Mouse (Mus musculus): Measurements from ENCODE around the gene Elovl4. TPM values are rescaled to one million over a fixed set of nuclear protein-coding genes. Genes with fewer than 3 reads are reported as not detected.

The Elovl4 gene
- polyA plus RNA-seq, 1 experiment from 2014 or later, result 1.6 TPM

DNA sequence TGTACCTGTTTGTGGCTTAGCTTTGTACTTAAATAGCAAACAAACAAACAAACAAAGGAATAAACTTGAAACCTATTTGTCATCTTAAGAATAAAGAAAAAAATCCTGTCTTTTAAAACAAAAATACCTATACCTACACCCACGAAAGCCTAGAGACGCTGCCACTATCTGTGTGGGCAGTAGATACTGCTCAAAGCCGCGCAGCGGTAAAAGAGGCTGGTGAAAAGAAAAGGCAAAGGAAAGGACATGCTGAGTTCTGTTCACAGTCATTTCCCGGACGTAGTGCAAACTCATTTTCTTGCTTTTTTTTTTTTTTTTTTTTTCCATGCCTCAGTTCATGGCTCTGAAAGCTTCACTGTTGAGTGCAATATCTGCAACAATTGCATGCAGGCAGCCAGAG, 13.1 kb upstream of the Elovl4 start:
- H3K9ac ChIP-seq (ENCODE audit: low read length), result no peak overlapping the region
- no peak overlapping the region for H3K4me2 ChIP-seq (ENCODE audit: low read depth, low read length)
- no peak overlapping the region for H3K4me3 ChIP-seq (ENCODE audit: low read length)
- no peaks in the 10 kb centered on the region for H3K27me3 ChIP-seq (ENCODE audit: control insufficient read depth, insufficient read depth, low read length)
- ATAC-seq (replicated peaks; ENCODE audit: extremely low read depth, insufficient read depth, low FRiP score), result no peak
- no peaks in the 10 kb centered on the region for H3K9me3 ChIP-seq (replicated peaks; ENCODE audit: control insufficient read depth, low read length)
- no peaks in the 10 kb centered on the region for H3K4me1 ChIP-seq (ENCODE audit: control insufficient read depth, insufficient read depth, low read length)
- WGBS, result 64% methylated on average over 7 of the region's 7 CpGs
- H3K27ac ChIP-seq (ENCODE audit: low read length), result no peak overlapping the region
- no peaks in the 10 kb centered on the region for H3K36me3 ChIP-seq (ENCODE audit: control insufficient read depth, insufficient read depth)

DNA sequence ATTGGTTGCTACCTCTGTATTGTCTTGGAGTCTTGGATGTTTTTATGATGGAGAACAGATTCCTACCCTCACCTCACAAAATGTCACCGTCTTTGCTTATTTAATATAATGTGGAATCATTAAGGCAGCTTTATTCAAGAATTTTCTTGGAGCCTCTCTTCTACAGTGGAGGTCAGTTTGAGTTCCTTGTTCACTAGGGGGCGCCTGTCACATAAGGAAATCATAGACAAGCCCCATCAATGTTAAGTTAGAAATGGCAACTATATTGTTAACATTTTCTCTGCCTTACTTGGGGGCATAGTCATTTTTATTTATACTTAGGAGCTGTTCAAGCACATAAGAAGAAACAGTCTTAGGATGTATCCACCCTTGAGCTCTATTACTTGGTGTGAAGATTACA, 1.5 kb upstream of the Elovl4 start:
- H3K4me2 ChIP-seq (ENCODE audit: low read depth, low read length), result no peak overlapping the region
- no peak overlapping the region for H3K4me3 ChIP-seq (ENCODE audit: low read length)
- H3K9me3 ChIP-seq (replicated peaks; ENCODE audit: control insufficient read depth, low read length), result no peaks in the 10 kb centered on the region
- peaks cover 32% of the 10 kb centered on the region for H3K27me3 ChIP-seq (ENCODE audit: control insufficient read depth, insufficient read depth, low read length)
- H3K36me3 ChIP-seq (ENCODE audit: control insufficient read depth, insufficient read depth), result no peaks in the 10 kb centered on the region
- ATAC-seq (replicated peaks; ENCODE audit: extremely low read depth, insufficient read depth, low FRiP score), result no peak
- no peak overlapping the region for H3K9ac ChIP-seq (ENCODE audit: low read length)
- WGBS, result 2% methylated on average over 2 of the region's 2 CpGs
- peaks cover 8% of the 10 kb centered on the region for H3K4me1 ChIP-seq (ENCODE audit: control insufficient read depth, insufficient read depth, low read length)
- H3K27ac ChIP-seq (ENCODE audit: low read length), result no peak overlapping the region

DNA sequence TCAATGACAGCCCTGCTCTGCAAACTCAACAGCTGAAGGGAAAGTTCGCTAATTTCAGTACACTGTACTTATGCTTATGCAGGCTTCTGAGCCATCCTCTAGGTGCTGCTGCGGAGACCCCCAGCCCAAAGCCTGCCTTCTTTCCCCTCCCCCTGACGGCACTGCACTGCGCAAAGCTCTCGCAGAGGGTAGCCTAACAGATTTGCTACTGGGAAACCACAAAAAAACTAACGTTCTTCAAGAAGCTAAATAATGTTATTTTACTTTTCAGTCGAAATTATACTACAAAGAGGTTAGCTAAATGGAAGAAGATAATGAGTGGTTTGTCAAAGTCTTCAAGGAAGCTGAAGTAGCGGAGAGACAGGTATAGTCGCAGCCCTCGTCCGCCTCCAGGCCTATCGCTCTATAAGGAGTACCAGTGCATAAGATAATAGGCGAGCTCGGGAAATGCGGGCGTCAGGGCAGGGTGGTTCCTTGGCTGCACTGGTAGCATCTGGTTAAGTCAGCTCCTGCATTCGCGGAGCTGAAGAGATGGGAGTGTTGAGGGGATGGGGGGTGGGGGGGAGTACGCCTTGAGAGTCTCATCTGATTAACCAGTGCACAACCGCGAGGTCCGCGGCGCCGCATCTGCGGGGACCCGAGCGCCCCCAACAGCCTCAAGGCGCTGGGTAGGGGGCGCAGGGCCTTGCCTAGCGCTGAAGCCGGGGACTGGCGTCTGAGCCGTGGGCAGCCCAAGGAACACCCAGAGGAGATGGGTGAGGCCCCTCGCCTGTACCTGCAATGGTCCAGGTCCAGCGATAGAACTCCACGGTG, 707 bp downstream of the Elovl4 start:
- WGBS, result under 1% methylated on average over 37 of the region's 37 CpGs
- peak overlapping the region; percentile 55 for H3K9ac ChIP-seq (ENCODE audit: low read length)
- peaks cover 34% of the 10 kb centered on the region for H3K27me3 ChIP-seq (ENCODE audit: control insufficient read depth, insufficient read depth, low read length)
- peaks cover 8% of the 10 kb centered on the region for H3K4me1 ChIP-seq (ENCODE audit: control insufficient read depth, insufficient read depth, low read length)
- no peaks in the 10 kb centered on the region for H3K36me3 ChIP-seq (ENCODE audit: control insufficient read depth, insufficient read depth)
- no peak for ATAC-seq (replicated peaks; ENCODE audit: extremely low read depth, insufficient read depth, low FRiP score)
- no peaks in the 10 kb centered on the region for H3K9me3 ChIP-seq (replicated peaks; ENCODE audit: control insufficient read depth, low read length)
- H3K4me2 ChIP-seq (ENCODE audit: low read depth, low read length), result peak overlapping the region; percentile 90
- H3K27ac ChIP-seq (ENCODE audit: low read length), result no peak overlapping the region
- peak overlapping the region; percentile 65 for H3K4me3 ChIP-seq (ENCODE audit: low read length)

DNA sequence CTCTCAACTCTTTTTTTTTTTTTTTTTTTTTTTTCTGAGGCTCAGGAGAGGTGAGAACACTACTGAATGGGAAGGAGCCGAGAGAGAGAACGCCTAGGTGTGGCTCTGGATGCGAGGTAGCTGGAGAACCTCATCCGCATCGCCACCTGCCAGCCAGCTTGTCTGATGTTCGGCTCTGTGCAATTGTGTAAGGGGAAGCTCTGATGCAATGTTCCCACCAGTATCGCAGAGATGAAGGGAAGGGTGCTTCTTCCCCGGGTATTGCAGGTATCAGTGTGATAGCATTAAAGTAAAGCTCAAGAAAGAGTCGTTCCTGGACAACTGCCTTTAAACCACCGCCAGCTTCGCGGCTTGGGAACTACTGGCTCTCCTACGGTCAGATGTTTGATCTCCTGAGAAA, 1.7 kb downstream of the Elovl4 start:
- no peak for ATAC-seq (replicated peaks; ENCODE audit: extremely low read depth, insufficient read depth, low FRiP score)
- H3K36me3 ChIP-seq (ENCODE audit: control insufficient read depth, insufficient read depth), result no peaks in the 10 kb centered on the region
- no peak overlapping the region for H3K4me2 ChIP-seq (ENCODE audit: low read depth, low read length)
- WGBS, result 55% methylated on average over 13 of the region's 13 CpGs
- no peak overlapping the region for H3K27ac ChIP-seq (ENCODE audit: low read length)
- peaks cover 8% of the 10 kb centered on the region for H3K4me1 ChIP-seq (ENCODE audit: control insufficient read depth, insufficient read depth, low read length)
- H3K9ac ChIP-seq (ENCODE audit: low read length), result no peak overlapping the region
- H3K9me3 ChIP-seq (replicated peaks; ENCODE audit: control insufficient read depth, low read length), result no peaks in the 10 kb centered on the region
- H3K27me3 ChIP-seq (ENCODE audit: control insufficient read depth, insufficient read depth, low read length), result peaks cover 34% of the 10 kb centered on the region
- H3K4me3 ChIP-seq (ENCODE audit: low read length), result no peak overlapping the region

DNA sequence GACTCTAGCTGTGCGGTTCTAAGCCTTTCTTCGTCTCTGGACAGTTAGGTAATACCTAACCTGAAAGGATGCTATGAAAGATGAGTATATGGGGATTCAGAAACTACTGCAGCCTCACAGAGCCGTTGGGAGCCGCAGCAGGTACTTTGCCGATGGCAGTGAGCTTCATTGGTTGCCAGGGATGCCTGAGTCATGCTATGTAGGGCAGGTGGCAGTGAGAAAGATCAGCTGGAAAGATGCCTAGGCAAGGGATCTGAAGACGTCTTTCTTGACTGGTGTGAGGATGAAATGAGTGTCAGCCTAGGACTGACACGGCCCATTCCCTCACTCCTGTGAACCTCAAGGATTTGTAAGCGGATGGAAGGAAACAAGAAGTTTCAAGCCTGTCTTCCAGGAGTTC, 8.2 kb downstream of the Elovl4 start:
- H3K27ac ChIP-seq (ENCODE audit: low read length), result no peak overlapping the region
- H3K9me3 ChIP-seq (replicated peaks; ENCODE audit: control insufficient read depth, low read length), result no peaks in the 10 kb centered on the region
- no peak overlapping the region for H3K4me3 ChIP-seq (ENCODE audit: low read length)
- H3K4me1 ChIP-seq (ENCODE audit: control insufficient read depth, insufficient read depth, low read length), result no peaks in the 10 kb centered on the region
- 69% methylated on average over 8 of the region's 8 CpGs for WGBS
- H3K27me3 ChIP-seq (ENCODE audit: control insufficient read depth, insufficient read depth, low read length), result 0 out of 2 replicates have a peak, but pooled peaks cover 5% of the 10 kb centered on the region
- ATAC-seq (replicated peaks; ENCODE audit: extremely low read depth, insufficient read depth, low FRiP score), result no peak
- no peak overlapping the region for H3K9ac ChIP-seq (ENCODE audit: low read length)
- H3K4me2 ChIP-seq (ENCODE audit: low read depth, low read length), result no peak overlapping the region
- H3K36me3 ChIP-seq (ENCODE audit: control insufficient read depth, insufficient read depth), result no peaks in the 10 kb centered on the region

DNA sequence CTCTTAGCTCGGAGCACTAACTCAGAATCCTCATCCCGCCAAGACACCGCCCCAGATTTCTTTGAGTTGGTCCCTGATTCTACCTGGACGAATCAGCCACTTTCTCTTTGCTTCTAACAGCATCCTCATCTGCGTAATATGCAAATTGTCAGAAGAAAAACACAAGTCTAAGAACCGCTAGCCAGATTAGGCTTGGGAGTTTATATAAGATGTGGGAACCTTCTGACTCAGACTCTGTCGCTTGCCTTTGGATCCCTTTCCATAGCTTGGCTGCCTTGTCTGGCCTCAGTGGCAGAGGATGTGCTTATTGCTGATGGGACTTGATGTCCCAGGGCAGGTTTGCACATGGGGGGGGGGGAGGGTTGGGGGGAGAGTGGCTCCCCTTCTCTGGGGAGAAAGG, 9.2 kb downstream of the Elovl4 start:
- Histone ChIP-seq H3K36me3 (ENCODE audit: control insufficient read depth, insufficient read depth) (no peaks in the 10 kb centered on the region), H3K27ac (ENCODE audit: low read length) (no peak overlapping the region), H3K4me3 (ENCODE audit: low read length) (no peak overlapping the region), H3K4me1 (ENCODE audit: control insufficient read depth, insufficient read depth, low read length) (no peaks in the 10 kb centered on the region), H3K4me2 (ENCODE audit: low read depth, low read length) (no peak overlapping the region), H3K27me3 (ENCODE audit: control insufficient read depth, insufficient read depth, low read length) (no peaks in the 10 kb centered on the region), H3K9ac (ENCODE audit: low read length) (no peak overlapping the region), H3K9me3 (replicated peaks; ENCODE audit: control insufficient read depth, low read length) (no peaks in the 10 kb centered on the region)
- WGBS, result 82% methylated on average over 7 of the region's 7 CpGs
- no peak for ATAC-seq (replicated peaks; ENCODE audit: extremely low read depth, insufficient read depth, low FRiP score)

DNA sequence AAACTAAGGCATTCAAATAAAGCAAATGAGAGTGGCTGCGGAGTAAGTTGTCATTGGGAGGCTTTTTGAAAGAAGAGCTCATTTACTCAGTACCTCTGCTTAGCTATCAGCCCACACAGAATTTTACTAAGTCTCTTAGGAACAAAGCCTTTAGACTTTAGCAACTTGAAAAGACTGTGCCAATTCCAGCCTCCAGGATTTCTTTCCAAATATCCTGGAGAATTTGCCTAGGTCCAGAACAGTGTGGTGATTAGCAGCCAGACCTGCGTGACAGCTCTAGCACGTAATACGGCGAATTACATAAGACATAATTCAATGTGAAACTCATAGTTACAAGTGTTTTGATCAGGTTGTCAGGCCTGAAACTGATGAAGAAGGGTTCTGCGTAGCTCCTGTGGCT, 16.8 kb downstream of the Elovl4 start:
- 93% methylated on average over 6 of the region's 6 CpGs for WGBS
- Histone ChIP-seq H3K4me1 (ENCODE audit: control insufficient read depth, insufficient read depth, low read length) (no peaks in the 10 kb centered on the region), H3K4me2 (ENCODE audit: low read depth, low read length) (no peak overlapping the region), H3K9ac (ENCODE audit: low read length) (no peak overlapping the region), H3K36me3 (ENCODE audit: control insufficient read depth, insufficient read depth) (no peaks in the 10 kb centered on the region), H3K27me3 (ENCODE audit: control insufficient read depth, insufficient read depth, low read length) (no peaks in the 10 kb centered on the region; the same call in 1 of the 2 replicates), H3K4me3 (ENCODE audit: low read length) (no peak overlapping the region), H3K27ac (ENCODE audit: low read length) (no peak overlapping the region), H3K9me3 (replicated peaks; ENCODE audit: control insufficient read depth, low read length) (no peaks in the 10 kb centered on the region)
- no peak for ATAC-seq (replicated peaks; ENCODE audit: extremely low read depth, insufficient read depth, low FRiP score)

DNA sequence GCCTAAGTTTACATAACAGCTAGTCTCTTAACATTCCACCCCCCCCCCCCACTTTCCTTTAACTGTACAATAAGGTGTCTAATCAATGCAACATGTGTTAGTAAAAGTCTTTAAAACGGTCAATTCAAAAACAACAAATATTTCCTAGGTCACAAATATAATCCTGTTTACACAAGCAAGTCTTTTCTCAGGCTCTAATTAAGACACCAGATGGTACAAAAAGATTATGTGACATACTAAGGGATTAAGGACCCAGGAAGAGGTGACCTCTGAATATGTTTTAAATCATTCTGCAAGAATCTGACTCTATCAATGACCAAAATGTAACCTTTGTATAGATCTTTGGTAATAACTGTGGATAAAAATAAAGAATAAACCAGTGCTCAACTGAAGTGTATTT, 20.6 kb downstream of the Elovl4 start:
- no peaks in the 10 kb centered on the region; the same call in 1 of the 2 replicates for H3K27me3 ChIP-seq (ENCODE audit: control insufficient read depth, insufficient read depth, low read length)
- H3K9me3 ChIP-seq (replicated peaks; ENCODE audit: control insufficient read depth, low read length), result no peaks in the 10 kb centered on the region
- H3K9ac ChIP-seq (ENCODE audit: low read length), result no peak overlapping the region
- H3K36me3 ChIP-seq (ENCODE audit: control insufficient read depth, insufficient read depth), result no peaks in the 10 kb centered on the region
- H3K27ac ChIP-seq (ENCODE audit: low read length), result no peak overlapping the region
- H3K4me2 ChIP-seq (ENCODE audit: low read depth, low read length), result no peak overlapping the region
- WGBS, result 73% methylated on average over 1 of the region's 1 CpGs
- no peak overlapping the region for H3K4me3 ChIP-seq (ENCODE audit: low read length)
- no peaks in the 10 kb centered on the region for H3K4me1 ChIP-seq (ENCODE audit: control insufficient read depth, insufficient read depth, low read length)
- no peak for ATAC-seq (replicated peaks; ENCODE audit: extremely low read depth, insufficient read depth, low FRiP score)

DNA sequence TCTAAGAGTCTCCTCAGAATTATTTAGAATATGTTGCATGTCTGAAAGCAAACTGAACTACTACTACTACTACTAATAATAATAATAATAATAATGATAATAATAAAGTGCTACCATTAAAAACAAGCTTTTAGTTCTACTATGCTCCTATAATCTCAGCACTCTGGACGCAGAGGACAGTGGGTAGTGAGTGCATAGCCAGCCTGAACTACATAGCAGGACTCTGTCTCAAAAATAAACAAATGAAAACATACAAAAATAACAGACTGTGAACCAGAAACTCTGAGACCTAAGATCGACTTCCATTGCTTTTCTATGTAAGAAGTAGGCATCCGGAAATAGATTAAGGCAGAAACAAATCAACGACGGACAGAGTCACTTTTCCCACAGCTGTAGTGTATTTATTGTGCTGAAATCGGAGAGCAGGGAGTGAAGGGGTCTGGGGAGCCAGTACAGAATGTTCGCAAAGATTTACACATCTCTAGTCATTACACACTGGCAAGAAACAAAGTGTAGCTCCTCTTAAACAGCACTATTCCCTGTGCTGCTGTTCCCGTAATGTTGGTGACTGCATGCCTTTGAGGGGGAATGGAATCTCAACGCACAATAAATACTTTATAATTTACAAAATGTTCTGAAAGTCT, 27.6 kb downstream of the Elovl4 start:
- H3K27me3 ChIP-seq (ENCODE audit: control insufficient read depth, insufficient read depth, low read length), result no peaks in the 10 kb centered on the region
- H3K9me3 ChIP-seq (replicated peaks; ENCODE audit: control insufficient read depth, low read length), result no peaks in the 10 kb centered on the region
- H3K4me1 ChIP-seq (ENCODE audit: control insufficient read depth, insufficient read depth, low read length), result no peaks in the 10 kb centered on the region
- no peak overlapping the region for H3K27ac ChIP-seq (ENCODE audit: low read length)
- H3K4me2 ChIP-seq (ENCODE audit: low read depth, low read length), result no peak overlapping the region
- H3K4me3 ChIP-seq (ENCODE audit: low read length), result no peak overlapping the region
- no peak for ATAC-seq (replicated peaks; ENCODE audit: extremely low read depth, insufficient read depth, low FRiP score)
- WGBS, result 72% methylated on average over 9 of the region's 9 CpGs
- no peak overlapping the region for H3K9ac ChIP-seq (ENCODE audit: low read length)
- no peaks in the 10 kb centered on the region for H3K36me3 ChIP-seq (ENCODE audit: control insufficient read depth, insufficient read depth)
